Mouse (Mus musculus): ENCODE data around the gene Lrrc1. TPM values are rescaled to one million over a fixed set of nuclear protein-coding genes. Genes with fewer than 3 reads are reported as not detected.
A peak's percentile ranks its signal among the peaks of the same experiment; 100 is the strongest.

Gene Lrrc1
- polyA plus RNA-seq, 1 experiment from 2014 or later, result 6.8 TPM

DNA sequence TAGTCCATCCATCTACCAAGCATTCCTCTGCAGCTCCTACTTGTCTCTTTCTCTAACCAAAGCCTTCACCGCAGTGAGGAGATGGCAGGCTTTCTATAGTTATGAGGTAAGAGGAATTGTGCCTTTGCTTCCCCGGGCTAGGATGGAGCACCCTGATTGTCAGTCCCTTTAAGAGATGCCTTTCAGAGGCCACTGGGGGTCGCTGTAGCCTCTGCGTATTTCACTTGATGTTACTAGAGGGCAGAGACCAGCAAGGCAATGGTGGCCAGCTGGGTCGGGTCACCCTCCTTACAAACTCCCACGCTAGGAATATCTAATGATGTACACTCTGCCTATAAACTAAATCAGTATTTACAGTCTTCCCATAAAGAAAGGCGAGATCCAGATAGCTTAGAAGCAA lies 137.8 kb downstream of the Lrrc1 start:
- 0 out of 2 replicates have a peak, but pooled peaks have one; percentile 37 for ATAC-seq (ENCODE audit: low FRiP score, low read depth)
- Histone ChIP-seq H3K4me1 (no peaks in the 10 kb centered on the region), H3K9ac (no peak overlapping the region), H3K4me2 (replicated peaks) (no peak overlapping the region), H3K9me3 (no peaks in the 10 kb centered on the region), H3K4me3 (no peak overlapping the region), H3K27ac (no peak overlapping the region), H3K36me3 (no peaks in the 10 kb centered on the region), H3K27me3 (replicated peaks) (no peaks in the 10 kb centered on the region)
- 64% methylated on average over 7 of the region's 7 CpGs for WGBS

DNA sequence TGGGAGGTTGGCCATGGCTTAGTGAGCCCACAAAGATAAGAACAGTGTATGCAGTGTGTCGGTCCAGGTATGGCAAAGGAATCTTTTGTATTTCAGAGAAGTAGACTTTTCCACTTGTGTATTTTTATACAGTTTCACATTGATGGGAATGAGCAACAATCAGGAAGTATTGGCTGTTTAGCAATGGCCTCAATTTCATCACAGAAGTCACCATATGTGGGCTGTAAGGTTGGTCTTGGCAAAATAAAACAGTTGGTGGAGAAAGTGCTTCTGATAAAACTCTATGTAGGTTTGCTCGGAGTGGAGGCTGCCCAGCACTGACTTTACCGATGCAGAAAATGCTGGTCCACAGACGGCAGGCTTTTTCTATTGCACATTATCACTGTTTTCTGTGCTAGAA lies 140.2 kb downstream of the Lrrc1 start:
- Histone ChIP-seq H3K4me2 (replicated peaks) (no peak overlapping the region), H3K9me3 (no peaks in the 10 kb centered on the region), H3K27ac (no peak overlapping the region), H3K27me3 (replicated peaks) (no peaks in the 10 kb centered on the region), H3K9ac (no peak overlapping the region), H3K4me1 (no peaks in the 10 kb centered on the region), H3K4me3 (no peak overlapping the region), H3K36me3 (no peaks in the 10 kb centered on the region)
- WGBS, result 90% methylated on average over 4 of the region's 4 CpGs
- no peak for ATAC-seq (ENCODE audit: low FRiP score, low read depth)

DNA sequence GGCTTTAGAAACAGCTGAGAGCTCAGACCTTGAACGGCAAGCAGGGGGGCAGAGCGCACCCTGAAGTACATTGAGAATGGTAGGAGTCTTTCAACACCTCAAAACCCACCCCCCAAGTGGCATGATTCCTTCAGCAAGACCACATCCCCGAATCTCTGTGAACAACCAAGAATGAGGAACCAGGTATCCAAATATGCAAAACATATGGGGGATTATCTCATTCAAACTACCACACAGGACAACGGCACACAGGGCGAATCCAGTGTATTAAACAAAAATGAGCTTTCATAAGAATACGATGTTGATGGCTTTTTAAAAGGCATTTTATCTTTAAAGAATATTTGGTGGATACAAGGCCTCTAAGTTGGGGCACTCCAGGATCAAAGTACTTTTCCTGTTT lies 140.7 kb downstream of the Lrrc1 start:
- no peak overlapping the region for H3K27ac ChIP-seq
- H3K36me3 ChIP-seq, result no peaks in the 10 kb centered on the region
- no peak overlapping the region for H3K4me3 ChIP-seq
- no peak overlapping the region for H3K9ac ChIP-seq
- H3K9me3 ChIP-seq, result no peaks in the 10 kb centered on the region
- 88% methylated on average over 6 of the region's 6 CpGs for WGBS
- no peaks in the 10 kb centered on the region for H3K27me3 ChIP-seq (replicated peaks)
- no peak overlapping the region for H3K4me2 ChIP-seq (replicated peaks)
- ATAC-seq (ENCODE audit: low FRiP score, low read depth), result no peak
- no peaks in the 10 kb centered on the region for H3K4me1 ChIP-seq

GRCm38 (mm10) chr9:77402971-77403370 lies 141.7 kb downstream of the Lrrc1 start:
- Histone ChIP-seq H3K36me3 (no peaks in the 10 kb centered on the region), H3K4me2 (replicated peaks) (no peak overlapping the region), H3K9ac (no peak overlapping the region), H3K4me1 (no peaks in the 10 kb centered on the region), H3K27me3 (replicated peaks) (no peaks in the 10 kb centered on the region), H3K4me3 (no peak overlapping the region), H3K9me3 (no peaks in the 10 kb centered on the region), H3K27ac (no peak overlapping the region)
- ATAC-seq (ENCODE audit: low FRiP score, low read depth), result no peak
- 95% methylated on average over 1 of the region's 1 CpGs for WGBS

- H3K27ac ChIP-seq, result no peak overlapping the region
- no peaks in the 10 kb centered on the region for H3K36me3 ChIP-seq
- H3K9ac ChIP-seq, result no peak overlapping the region
- no peaks in the 10 kb centered on the region for H3K4me1 ChIP-seq
- H3K9me3 ChIP-seq, result no peaks in the 10 kb centered on the region
- no peak for ATAC-seq (ENCODE audit: low FRiP score, low read depth)
- H3K4me2 ChIP-seq (replicated peaks), result no peak overlapping the region
- no peak overlapping the region for H3K4me3 ChIP-seq
- H3K27me3 ChIP-seq (replicated peaks), result no peaks in the 10 kb centered on the region
- 92% methylated on average over 5 of the region's 5 CpGs for WGBS
Observed at GRCm38 (mm10) chr9:77399801-77400200, 144.9 kb downstream of the Lrrc1 start.

GRCm38 (mm10) chr9:77398856-77399631 lies 145.6 kb downstream of the Lrrc1 start:
- Histone ChIP-seq H3K4me2 (replicated peaks) (no peak overlapping the region), H3K27ac (no peak overlapping the region), H3K4me1 (no peaks in the 10 kb centered on the region), H3K9ac (no peak overlapping the region), H3K9me3 (no peaks in the 10 kb centered on the region), H3K36me3 (no peaks in the 10 kb centered on the region), H3K27me3 (replicated peaks) (no peaks in the 10 kb centered on the region), H3K4me3 (no peak overlapping the region)
- 83% methylated on average over 13 of the region's 13 CpGs for WGBS
- no peak for ATAC-seq (ENCODE audit: low FRiP score, low read depth)

- Histone ChIP-seq H3K9me3 (no peaks in the 10 kb centered on the region), H3K4me2 (replicated peaks) (no peak overlapping the region), H3K27ac (no peak overlapping the region), H3K4me1 (no peaks in the 10 kb centered on the region), H3K27me3 (replicated peaks) (no peaks in the 10 kb centered on the region), H3K36me3 (no peaks in the 10 kb centered on the region), H3K4me3 (no peak overlapping the region), H3K9ac (no peak overlapping the region)
- ATAC-seq (ENCODE audit: low FRiP score, low read depth), result no peak
- WGBS, result 79% methylated on average over 4 of the region's 4 CpGs
Observed at GRCm38 (mm10) chr9:77397027-77397426, 147.6 kb downstream of the Lrrc1 start.

GRCm38 (mm10) chr9:77391248-77391647 lies 153.4 kb downstream of the Lrrc1 start:
- WGBS, result 90% methylated on average over 10 of the region's 10 CpGs
- H3K9ac ChIP-seq, result no peak overlapping the region
- H3K36me3 ChIP-seq, result no peaks in the 10 kb centered on the region
- H3K9me3 ChIP-seq, result no peaks in the 10 kb centered on the region
- no peak overlapping the region for H3K4me2 ChIP-seq (replicated peaks)
- ATAC-seq (ENCODE audit: low FRiP score, low read depth), result no peak
- H3K4me3 ChIP-seq, result no peak overlapping the region
- H3K27me3 ChIP-seq (replicated peaks), result no peaks in the 10 kb centered on the region
- H3K27ac ChIP-seq, result no peak overlapping the region
- no peaks in the 10 kb centered on the region for H3K4me1 ChIP-seq

DNA sequence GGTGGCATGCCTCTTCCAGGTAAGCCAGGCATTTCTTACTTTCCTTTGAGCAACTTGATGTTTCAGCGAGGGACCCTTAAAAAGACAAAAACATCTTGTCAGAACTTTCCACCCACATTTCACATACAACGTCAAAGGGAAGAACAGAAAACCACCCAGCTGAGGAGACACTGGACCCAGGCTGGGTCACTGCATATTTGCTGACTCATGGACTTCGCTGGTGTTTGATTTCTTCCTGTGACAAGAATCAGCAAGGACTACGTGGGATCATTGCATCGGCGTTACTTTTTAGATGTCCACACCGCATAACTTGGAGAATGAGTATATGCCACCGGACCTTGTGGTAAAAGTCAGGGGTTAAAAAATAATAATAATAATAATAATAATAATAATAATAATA lies 155.7 kb downstream of the Lrrc1 start:
- no peak overlapping the region for H3K9ac ChIP-seq
- H3K27me3 ChIP-seq (replicated peaks), result no peaks in the 10 kb centered on the region
- H3K4me3 ChIP-seq, result no peak overlapping the region
- H3K27ac ChIP-seq, result no peak overlapping the region
- H3K4me1 ChIP-seq, result no peaks in the 10 kb centered on the region
- H3K9me3 ChIP-seq, result no peaks in the 10 kb centered on the region
- H3K36me3 ChIP-seq, result no peaks in the 10 kb centered on the region
- ATAC-seq (ENCODE audit: low FRiP score, low read depth), result no peak
- 90% methylated on average over 8 of the region's 8 CpGs for WGBS
- H3K4me2 ChIP-seq (replicated peaks), result no peak overlapping the region

GRCm38 (mm10) chr9:77386751-77387150 lies 157.9 kb downstream of the Lrrc1 start:
- Histone ChIP-seq H3K36me3 (no peaks in the 10 kb centered on the region), H3K9ac (no peak overlapping the region), H3K4me2 (replicated peaks) (no peak overlapping the region), H3K4me1 (no peaks in the 10 kb centered on the region), H3K27me3 (replicated peaks) (no peaks in the 10 kb centered on the region), H3K27ac (no peak overlapping the region), H3K4me3 (no peak overlapping the region), H3K9me3 (no peaks in the 10 kb centered on the region)
- no peak for ATAC-seq (ENCODE audit: low FRiP score, low read depth)
- WGBS, result 61% methylated on average over 1 of the region's 1 CpGs

DNA sequence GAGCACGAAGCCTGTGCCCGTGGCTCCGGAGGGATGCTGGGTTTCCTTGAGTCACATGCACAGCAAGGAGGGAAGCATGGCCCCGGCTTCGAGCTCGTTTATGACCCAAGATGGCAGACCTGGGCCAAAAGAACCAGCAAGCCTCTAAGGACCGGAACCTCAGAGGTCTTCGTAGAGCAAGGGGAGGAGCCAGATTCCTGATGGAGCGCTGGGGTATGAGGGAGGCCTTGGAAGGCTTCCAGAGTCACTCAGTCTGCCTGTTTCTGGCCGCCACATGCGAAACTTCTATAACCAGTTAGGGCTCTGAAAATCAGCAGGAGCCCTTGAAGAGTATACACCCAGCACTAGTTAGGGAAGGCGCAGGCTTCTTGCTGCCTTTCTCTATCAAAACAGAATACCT lies 159.1 kb downstream of the Lrrc1 start:
- no peak for ATAC-seq (ENCODE audit: low FRiP score, low read depth)
- H3K27me3 ChIP-seq (replicated peaks), result no peaks in the 10 kb centered on the region
- H3K36me3 ChIP-seq, result no peaks in the 10 kb centered on the region
- no peak overlapping the region for H3K9ac ChIP-seq
- WGBS, result 85% methylated on average over 12 of the region's 12 CpGs
- H3K27ac ChIP-seq, result no peak overlapping the region
- no peaks in the 10 kb centered on the region for H3K9me3 ChIP-seq
- H3K4me3 ChIP-seq, result no peak overlapping the region
- no peak overlapping the region for H3K4me2 ChIP-seq (replicated peaks)
- H3K4me1 ChIP-seq, result no peaks in the 10 kb centered on the region

DNA sequence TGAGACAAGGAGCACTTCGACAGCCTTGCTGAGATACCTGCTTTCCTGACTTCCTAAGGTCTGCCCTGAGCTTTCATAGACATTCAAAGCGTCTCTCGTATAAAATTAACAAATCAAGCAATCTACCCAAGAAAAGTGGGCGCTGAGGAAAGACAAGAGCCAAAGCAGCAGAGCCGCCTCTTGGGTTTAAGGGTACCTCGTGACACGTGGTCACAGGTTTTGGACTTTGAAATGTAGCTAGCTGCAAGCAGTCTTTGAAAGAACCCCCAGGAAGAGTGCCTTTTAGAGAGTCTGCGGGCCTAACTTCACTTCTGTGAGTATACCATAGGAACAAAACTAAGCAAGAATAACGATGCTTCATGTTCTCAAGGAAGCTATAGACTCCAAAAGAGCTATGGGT lies 160.0 kb downstream of the Lrrc1 start:
- no peak for ATAC-seq (ENCODE audit: low FRiP score, low read depth)
- WGBS, result 89% methylated on average over 9 of the region's 9 CpGs
- H3K27me3 ChIP-seq (replicated peaks), result no peaks in the 10 kb centered on the region
- no peak overlapping the region for H3K4me2 ChIP-seq (replicated peaks)
- H3K27ac ChIP-seq, result no peak overlapping the region
- no peak overlapping the region for H3K4me3 ChIP-seq
- no peak overlapping the region for H3K9ac ChIP-seq
- no peaks in the 10 kb centered on the region for H3K9me3 ChIP-seq
- H3K4me1 ChIP-seq, result no peaks in the 10 kb centered on the region
- no peaks in the 10 kb centered on the region for H3K36me3 ChIP-seq

- no peaks in the 10 kb centered on the region for H3K4me1 ChIP-seq
- no peaks in the 10 kb centered on the region for H3K9me3 ChIP-seq
- H3K36me3 ChIP-seq, result no peaks in the 10 kb centered on the region
- H3K4me3 ChIP-seq, result no peak overlapping the region
- H3K27me3 ChIP-seq (replicated peaks), result no peaks in the 10 kb centered on the region
- 73% methylated on average over 4 of the region's 4 CpGs for WGBS
- no peak overlapping the region for H3K9ac ChIP-seq
- no peak for ATAC-seq (ENCODE audit: low FRiP score, low read depth)
- no peak overlapping the region for H3K27ac ChIP-seq
- H3K4me2 ChIP-seq (replicated peaks), result no peak overlapping the region
Observed at GRCm38 (mm10) chr9:77383951-77384350, 160.7 kb downstream of the Lrrc1 start.
